Mouse (Mus musculus): ENCODE measurements around the gene Fam83g. TPM values are rescaled to one million over a fixed set of nuclear protein-coding genes. Genes with fewer than 3 reads are reported as not detected.
"Not testable (repeated sequence)": the region's sequence is repeated elsewhere in the genome, so short reads cannot be mapped to it uniquely, and the experiment has no call there.

Fam83g gene
- polyA plus RNA-seq (2016; fragmentation: Nextera tagmentation; extraction: Ambion mirVana): 0.47 and 0.56 TPM in 2 replicates

DNA sequence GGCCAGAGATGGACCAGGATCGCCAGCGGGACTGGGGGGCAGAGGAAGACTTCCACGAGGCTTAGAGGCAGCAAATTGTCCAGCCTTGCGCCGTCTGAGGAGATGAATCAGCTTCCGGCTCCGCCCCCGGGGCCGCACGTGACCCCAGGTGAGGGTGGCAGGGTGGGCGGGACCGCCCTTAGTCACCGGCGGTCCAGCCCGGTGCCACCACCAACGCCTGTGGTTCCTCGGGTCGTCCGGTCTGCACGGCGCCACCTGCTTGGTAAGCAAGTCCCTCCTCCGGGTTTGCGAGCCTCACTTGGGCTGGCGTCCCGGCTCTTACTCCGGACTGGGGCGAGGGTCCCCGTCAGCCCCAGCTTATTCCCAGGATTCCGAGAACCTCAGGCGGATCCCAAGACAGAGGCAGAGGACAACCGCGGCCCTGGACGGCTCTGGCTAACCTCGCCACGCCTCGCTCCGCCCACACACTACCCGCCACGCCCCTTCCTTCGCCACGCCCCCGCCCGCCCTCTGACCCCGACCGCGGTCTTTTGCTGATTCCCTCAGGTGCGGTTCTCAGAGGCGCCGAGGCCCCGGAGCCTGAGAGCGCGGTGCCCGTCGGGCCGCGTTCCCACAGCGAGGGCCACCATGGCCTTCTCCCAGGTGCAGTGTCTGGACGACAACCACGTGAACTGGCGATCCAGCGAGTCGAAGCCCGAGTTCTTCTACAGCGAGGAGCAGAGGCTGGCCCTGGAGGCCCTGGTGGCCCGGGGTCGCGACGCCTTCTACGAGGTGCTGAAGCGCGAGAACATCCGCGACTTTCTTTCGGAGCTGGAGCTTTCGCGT, at the start of gene Fam83g:
Gene Fam83g, plus strand, starts transcription at position 185 of the 825 bp plus-strand sequence.
- peak within 1 kb of the TSS; percentile 66 for H3K4me2 ChIP-seq (replicated peaks)
- no peak within 1 kb of the TSS for H3K27ac ChIP-seq
- no peaks in the 10 kb centered on the region for H3K36me3 ChIP-seq
- 0 out of 2 replicates have a peak, but pooled peaks have one; percentile 13 for ATAC-seq (ENCODE audit: low FRiP score, low read depth)
- WGBS: 2% methylated on average over 76 of the region's 76 CpGs
- H3K27me3 ChIP-seq (replicated peaks): peaks cover 42% of the 10 kb centered on the region
- H3K9ac ChIP-seq: no peak within 1 kb of the TSS
- peaks cover 9% of the 10 kb centered on the region; the same call in 1 of the 2 replicates for H3K4me1 ChIP-seq
- H3K4me3 ChIP-seq: peak within 1 kb of the TSS; percentile 37
- no peaks in the 10 kb centered on the region for H3K9me3 ChIP-seq

DNA sequence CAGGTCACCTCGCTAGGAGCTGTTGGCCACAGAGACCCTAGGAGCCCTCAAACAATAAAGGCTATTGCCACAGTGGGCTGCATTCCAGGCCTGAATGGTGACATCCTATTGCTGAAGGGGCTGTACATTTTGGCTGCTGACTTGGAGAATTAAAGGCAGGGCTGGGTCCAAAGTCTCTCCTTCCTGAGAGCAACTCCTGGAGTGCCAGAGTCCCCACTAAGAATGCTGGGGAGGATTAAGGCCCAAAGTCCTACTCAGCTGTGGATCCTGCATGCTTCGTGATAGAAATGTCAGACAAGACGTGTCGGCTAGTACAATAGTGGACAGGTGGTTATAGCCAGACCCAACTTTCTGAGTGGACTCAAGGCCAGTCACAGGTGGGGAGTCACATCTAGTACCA, 47.6 kb upstream of the Fam83g start:
- not testable (repeated sequence) for H3K36me3 ChIP-seq; H3K27me3 ChIP-seq (replicated peaks); H3K9ac ChIP-seq; H3K27ac ChIP-seq; H3K4me3 ChIP-seq; ATAC-seq (ENCODE audit: low FRiP score, low read depth); H3K4me2 ChIP-seq (replicated peaks); H3K9me3 ChIP-seq; H3K4me1 ChIP-seq
- 95% methylated on average over 3 of the region's 4 CpGs for WGBS

DNA sequence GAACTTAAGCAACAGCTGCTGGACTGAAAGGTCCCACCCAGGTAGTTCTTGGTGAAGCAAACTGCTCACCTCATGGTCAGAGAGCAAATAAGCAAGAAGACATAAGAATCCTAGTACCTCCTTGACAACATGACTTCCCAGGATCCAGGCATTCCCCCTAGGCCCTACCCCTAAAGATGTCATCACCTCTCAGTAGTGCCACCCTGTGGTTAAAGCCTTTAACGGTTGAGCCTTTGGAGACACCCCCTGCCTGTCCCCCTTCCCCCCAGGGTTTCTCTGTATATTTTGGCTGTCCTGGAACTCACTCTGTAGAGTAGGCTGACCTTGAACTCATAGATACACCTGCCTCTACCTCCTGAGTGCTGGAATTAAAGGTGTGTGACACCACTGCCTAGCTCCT, 46.5 kb upstream of the Fam83g start:
- no peaks in the 10 kb centered on the region for H3K36me3 ChIP-seq
- H3K9me3 ChIP-seq: no peaks in the 10 kb centered on the region
- no peak overlapping the region for H3K4me2 ChIP-seq (replicated peaks)
- 50% methylated on average over 1 of the region's 1 CpGs for WGBS
- no peaks in the 10 kb centered on the region for H3K27me3 ChIP-seq (replicated peaks)
- H3K4me3 ChIP-seq: no peak overlapping the region
- H3K4me1 ChIP-seq: no peaks in the 10 kb centered on the region
- H3K9ac ChIP-seq: no peak overlapping the region
- no peak overlapping the region for H3K27ac ChIP-seq
- no peak for ATAC-seq (ENCODE audit: low FRiP score, low read depth)

DNA sequence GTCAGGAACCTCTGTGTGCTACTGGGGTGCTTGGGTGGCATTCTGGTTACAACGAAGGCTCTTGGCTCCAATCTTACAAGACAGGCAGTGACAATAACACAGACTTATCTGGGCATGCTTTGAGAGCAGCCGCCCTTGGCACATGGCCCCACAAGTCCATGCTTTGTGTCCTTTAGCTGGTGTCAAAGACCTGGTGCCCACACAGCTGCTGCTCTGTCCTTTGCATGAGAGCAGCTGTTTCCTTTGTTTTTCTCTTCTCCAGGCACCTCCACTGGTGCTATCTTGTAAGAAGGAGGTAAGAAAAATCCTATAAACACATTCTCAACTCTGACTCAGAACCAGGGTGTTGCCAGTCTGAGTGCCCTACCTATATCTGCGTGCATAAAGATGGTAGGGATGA, 46.0 kb upstream of the Fam83g start:
- Histone ChIP-seq H3K4me1 (no peaks in the 10 kb centered on the region), H3K4me2 (replicated peaks) (no peak overlapping the region), H3K9ac (no peak overlapping the region), H3K36me3 (no peaks in the 10 kb centered on the region), H3K9me3 (no peaks in the 10 kb centered on the region), H3K27me3 (replicated peaks) (no peaks in the 10 kb centered on the region), H3K4me3 (no peak overlapping the region), H3K27ac (no peak overlapping the region)
- no peak for ATAC-seq (ENCODE audit: low FRiP score, low read depth)
- WGBS: 94% methylated on average over 3 of the region's 3 CpGs

DNA sequence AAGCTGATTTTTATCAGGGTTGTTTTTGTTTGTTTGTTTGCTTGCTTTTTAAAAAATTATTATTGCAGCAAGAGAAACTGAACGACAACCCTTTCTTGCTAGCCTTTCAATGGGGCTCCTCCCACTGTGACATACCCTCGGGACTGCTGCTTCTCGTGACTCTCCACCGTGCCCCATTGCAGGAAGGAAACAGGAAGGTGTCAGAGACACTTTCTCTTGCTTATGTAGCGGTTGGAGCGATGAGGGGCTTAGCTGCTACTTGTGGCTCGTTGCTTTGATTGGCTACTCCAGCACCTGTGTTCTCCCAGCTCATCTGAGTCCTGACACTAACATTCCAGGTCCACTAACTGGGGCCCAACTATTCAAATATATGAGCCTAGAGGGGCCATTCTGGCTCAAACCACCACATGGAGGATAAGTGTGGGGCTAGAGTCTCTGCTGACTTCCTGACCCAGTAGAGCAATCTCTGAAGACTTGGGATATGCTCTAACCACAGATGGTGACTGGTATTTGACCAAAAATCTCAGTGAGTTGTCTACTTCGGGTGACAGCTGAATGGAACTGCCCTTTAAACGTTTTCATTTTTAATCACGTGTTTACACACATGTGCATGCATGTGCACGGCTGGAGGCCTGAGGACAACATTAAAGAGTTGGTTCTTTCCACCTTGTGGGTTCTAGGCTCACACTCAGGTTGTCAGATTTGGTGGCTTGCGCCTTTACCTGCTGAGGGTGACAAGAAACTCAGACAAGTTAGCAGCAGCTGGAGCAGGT, 44.9 kb upstream of the Fam83g start:
- H3K27ac ChIP-seq: no peak overlapping the region

DNA sequence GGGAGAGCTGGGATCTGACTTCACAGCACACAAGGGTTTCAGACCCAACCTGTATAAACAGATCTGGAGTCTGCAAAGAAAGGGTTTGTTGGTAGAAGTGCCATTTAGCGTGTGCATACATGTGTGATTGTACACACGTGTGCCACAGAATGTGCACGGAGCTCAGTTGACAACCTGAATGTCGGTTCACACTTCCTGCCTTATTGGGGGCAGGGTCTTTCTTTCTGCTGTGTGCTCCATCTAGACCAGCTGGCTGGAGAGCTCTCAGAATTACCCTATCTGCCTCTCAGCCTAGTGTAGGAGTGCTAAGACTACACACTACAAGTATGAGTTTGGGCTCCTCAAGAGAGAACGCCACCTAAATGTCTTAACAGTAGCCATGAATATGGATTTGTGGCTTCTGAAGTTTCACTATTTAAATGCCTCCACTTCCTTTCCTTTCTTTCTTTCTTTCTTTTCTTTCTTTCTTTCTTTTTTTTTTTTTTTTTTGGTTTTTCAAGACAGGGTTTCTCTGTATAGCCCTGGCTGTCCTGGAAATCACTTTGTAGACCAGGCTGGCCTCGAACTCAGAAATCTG, 44.2 kb upstream of the Fam83g start:
- no peaks in the 10 kb centered on the region for H3K4me1 ChIP-seq
- H3K4me3 ChIP-seq: no peak overlapping the region
- 94% methylated on average over 6 of the region's 6 CpGs for WGBS
- no peak overlapping the region for H3K4me2 ChIP-seq (replicated peaks)
- no peaks in the 10 kb centered on the region for H3K27me3 ChIP-seq (replicated peaks)
- no peak overlapping the region for H3K9ac ChIP-seq
- no peak for ATAC-seq (ENCODE audit: low FRiP score, low read depth)
- no peaks in the 10 kb centered on the region for H3K36me3 ChIP-seq
- no peaks in the 10 kb centered on the region for H3K9me3 ChIP-seq
- H3K27ac ChIP-seq: no peak overlapping the region

More for the DNA sequence above, 44.9 kb upstream of the Fam83g start:
- Histone ChIP-seq H3K4me3 (no peak overlapping the region), H3K4me1 (no peaks in the 10 kb centered on the region), H3K36me3 (no peaks in the 10 kb centered on the region), H3K27me3 (replicated peaks) (no peaks in the 10 kb centered on the region), H3K9ac (no peak overlapping the region), H3K4me2 (replicated peaks) (no peak overlapping the region), H3K9me3 (no peaks in the 10 kb centered on the region)
- 76% methylated on average over 12 of the region's 12 CpGs for WGBS
- ATAC-seq (ENCODE audit: low FRiP score, low read depth): no peak

DNA sequence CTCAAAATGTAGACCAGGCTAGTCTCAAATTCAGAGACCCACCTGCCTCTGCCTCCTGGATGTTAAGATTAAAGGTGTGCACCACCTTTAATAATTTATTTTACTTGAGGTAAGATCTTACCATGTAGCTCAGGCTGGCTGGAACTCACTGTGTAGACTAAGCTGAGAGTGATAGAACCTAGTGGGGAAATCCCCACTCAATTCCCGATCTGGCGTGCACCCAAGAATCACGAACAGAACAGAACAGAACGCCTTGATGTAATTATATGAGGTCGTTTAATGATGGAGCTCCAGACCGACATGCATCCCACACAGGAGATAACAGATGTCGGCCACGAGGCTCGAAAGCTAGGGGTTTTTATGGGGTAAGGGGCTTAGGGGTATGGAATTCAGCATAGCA, 43.3 kb upstream of the Fam83g start:
- ATAC-seq (ENCODE audit: low FRiP score, low read depth); H3K27me3 ChIP-seq (replicated peaks); H3K4me3 ChIP-seq; H3K9ac ChIP-seq; H3K4me1 ChIP-seq; H3K4me2 ChIP-seq (replicated peaks); H3K36me3 ChIP-seq; H3K27ac ChIP-seq; H3K9me3 ChIP-seq: not testable (repeated sequence)
- 81% methylated on average over 9 of the region's 9 CpGs for WGBS

DNA sequence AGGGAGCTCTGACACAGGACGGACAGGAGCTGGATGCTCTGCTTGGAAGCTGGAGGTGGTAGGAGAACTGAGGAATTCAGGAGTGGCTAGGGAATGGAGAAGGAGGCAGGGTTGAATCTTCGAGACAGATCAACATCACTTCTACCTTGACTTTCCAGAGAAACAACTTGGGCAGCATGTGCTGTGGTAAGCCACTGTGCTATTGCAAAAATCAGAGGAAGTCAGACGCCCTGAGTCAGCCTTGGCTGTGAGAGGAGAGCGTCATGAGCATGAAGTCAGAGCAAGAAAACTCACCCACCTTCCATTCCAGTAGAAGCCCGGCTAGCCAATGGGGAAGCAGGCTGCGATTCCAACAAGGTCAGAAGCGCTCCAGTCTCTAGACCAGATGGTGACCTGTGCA, 41.8 kb upstream of the Fam83g start:
- H3K36me3 ChIP-seq: no peaks in the 10 kb centered on the region
- H3K9ac ChIP-seq: no peak overlapping the region
- no peak overlapping the region for H3K27ac ChIP-seq
- no peaks in the 10 kb centered on the region for H3K9me3 ChIP-seq
- no peaks in the 10 kb centered on the region for H3K4me1 ChIP-seq
- 87% methylated on average over 7 of the region's 7 CpGs for WGBS
- H3K4me3 ChIP-seq: no peak overlapping the region
- no peaks in the 10 kb centered on the region for H3K27me3 ChIP-seq (replicated peaks)
- no peak for ATAC-seq (ENCODE audit: low FRiP score, low read depth)
- no peak overlapping the region for H3K4me2 ChIP-seq (replicated peaks)

DNA sequence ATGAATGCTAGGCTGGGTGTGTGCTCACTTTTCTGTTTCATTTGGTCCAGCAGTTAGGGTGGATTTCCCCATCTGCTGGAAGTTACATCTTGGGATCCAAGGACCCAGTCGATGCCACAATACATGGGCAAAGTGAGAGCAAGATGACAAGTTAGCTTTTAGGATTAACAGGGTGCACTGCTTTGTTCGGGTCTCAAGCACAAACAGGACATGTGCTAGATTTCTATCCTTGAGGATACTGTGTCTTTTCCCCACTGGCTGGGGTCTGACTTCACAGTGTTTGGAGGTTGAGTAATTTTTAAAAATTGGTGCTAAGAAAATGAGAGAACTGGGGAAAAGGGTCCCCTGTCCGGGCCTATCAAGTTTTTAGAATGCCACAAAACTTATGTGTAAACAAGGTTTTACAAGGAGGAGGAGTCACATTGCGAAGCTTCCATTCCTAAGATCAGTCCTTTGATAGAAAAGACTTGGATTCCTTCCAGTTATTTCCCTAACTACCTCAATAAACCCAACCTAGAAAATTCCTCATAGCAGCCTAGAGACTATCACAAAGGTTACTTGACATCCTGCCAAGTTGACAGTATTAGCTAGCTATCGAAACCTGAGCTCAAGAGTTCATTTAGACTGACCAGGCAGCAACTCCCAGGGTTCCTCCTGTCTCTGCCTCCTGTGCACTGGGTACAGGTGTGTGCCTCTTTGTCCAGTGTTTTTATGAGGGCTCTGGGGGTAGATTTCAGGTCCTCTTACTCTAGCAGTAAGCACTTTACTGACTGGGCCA, 40.5 kb upstream of the Fam83g start:
- H3K4me3 ChIP-seq: no peak overlapping the region
- no peak overlapping the region for H3K4me2 ChIP-seq (replicated peaks)
- H3K9me3 ChIP-seq: no peaks in the 10 kb centered on the region
- WGBS: 85% methylated on average over 5 of the region's 5 CpGs
- no peak for ATAC-seq (ENCODE audit: low FRiP score, low read depth)
- H3K27me3 ChIP-seq (replicated peaks): no peaks in the 10 kb centered on the region
- H3K27ac ChIP-seq: no peak overlapping the region
- no peaks in the 10 kb centered on the region for H3K36me3 ChIP-seq
- no peak overlapping the region for H3K9ac ChIP-seq
- H3K4me1 ChIP-seq: no peaks in the 10 kb centered on the region

DNA sequence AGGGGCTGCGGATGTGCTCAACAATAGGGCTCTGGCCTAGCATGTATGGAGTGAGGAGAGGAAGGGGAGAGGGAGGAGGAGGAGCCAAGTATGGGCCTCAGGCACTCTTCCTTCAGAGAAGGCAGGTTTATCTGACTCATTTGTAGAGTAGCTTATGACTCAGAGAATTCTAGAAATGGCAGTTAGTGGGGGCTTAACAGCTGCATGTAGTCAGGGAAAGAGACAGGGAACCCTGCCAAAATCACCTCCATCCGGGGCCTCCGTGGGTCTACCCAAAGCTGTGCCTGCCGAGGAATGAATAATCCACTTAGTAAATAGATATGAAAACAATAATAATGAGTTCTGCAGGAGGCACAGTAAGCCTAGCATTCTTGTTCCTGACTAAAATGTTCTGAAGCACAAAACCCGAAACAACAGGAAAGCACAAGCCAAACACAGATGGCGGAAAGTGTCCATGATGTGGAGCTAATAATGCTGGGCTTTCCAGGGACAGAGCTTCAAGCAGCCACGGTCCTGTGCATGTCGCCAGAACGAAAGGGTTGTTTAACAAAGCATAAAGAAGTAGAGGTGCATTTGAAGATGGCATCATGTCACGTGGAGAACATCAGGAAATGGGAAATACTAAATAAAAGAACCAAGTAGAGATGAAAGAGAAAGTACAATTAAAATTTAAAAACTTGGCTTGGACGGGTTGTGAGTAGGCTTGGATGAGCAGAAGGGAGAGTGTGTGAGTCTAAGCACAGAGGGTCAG, 39.1 kb upstream of the Fam83g start:
- H3K9me3 ChIP-seq: no peaks in the 10 kb centered on the region
- no peaks in the 10 kb centered on the region for H3K36me3 ChIP-seq
- no peak overlapping the region for H3K9ac ChIP-seq
- no peak overlapping the region for H3K4me2 ChIP-seq (replicated peaks)
- no peaks in the 10 kb centered on the region for H3K4me1 ChIP-seq
- no peak overlapping the region for H3K27ac ChIP-seq
- no peak overlapping the region for H3K4me3 ChIP-seq
- ATAC-seq (ENCODE audit: low FRiP score, low read depth): no peak
- H3K27me3 ChIP-seq (replicated peaks): no peaks in the 10 kb centered on the region
- WGBS: 85% methylated on average over 11 of the region's 11 CpGs

DNA sequence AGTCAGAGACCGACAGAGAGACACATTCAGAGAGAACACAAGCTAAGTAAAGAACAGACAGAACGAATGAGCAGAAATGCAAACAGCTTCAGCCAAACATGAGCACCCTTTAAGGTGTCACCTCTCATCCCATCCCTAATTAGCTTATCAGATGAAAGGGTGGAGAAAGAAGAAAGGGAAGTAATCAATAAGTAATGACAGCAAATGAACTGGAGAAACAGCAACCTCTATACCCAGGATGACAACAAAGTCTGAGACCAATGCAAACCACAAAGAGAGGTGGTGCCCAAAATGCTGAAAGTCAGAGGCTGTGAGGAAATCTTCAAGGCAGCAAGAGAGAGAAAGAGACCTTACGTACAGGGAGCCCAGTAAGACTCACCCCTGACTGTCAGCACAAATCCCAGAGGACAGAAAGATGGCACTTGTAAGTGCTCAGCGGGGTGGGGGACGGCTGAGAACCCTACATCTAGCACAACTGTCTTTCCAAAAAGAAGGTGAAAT, 38.5 kb upstream of the Fam83g start:
- Histone ChIP-seq H3K4me2 (replicated peaks) (no peak overlapping the region), H3K27me3 (replicated peaks) (no peaks in the 10 kb centered on the region), H3K9ac (no peak overlapping the region), H3K9me3 (no peaks in the 10 kb centered on the region), H3K4me1 (no peaks in the 10 kb centered on the region), H3K36me3 (no peaks in the 10 kb centered on the region), H3K27ac (no peak overlapping the region), H3K4me3 (no peak overlapping the region)
- WGBS: 79% methylated on average over 5 of the region's 5 CpGs
- ATAC-seq (ENCODE audit: low FRiP score, low read depth): no peak

All from neural tube, embryonic 12.5 days (tissue).